Mouse (Mus musculus) midbrain, embryonic 14.5 days (tissue): ENCODE measurements around the gene Gm7879. TPM values are rescaled to one million over a fixed set of nuclear protein-coding genes. Genes with fewer than 3 reads are reported as not detected.

Experiments used
- ATAC-seq: fragments of 200-750 bp; cut with Nextera tagmentation; 2 replicates; pipeline ENCODE4 v1.8.0; 2017; ENCODE audit warnings: moderate number of reproducible peaks, moderate library complexity; ENCODE audit not compliant: low FRiP score, low TSS enrichment
- DNase-seq: peaks from one replicate; pipeline ENCODE4 v3.0.0-alpha.2; 2015
- H3K27ac ChIP-seq: fragments of 300-500 bp; sonication (generic); replicated peaks from 2 replicates; pipeline ENCODE4 v1.5.1; 2014; ENCODE audit warnings: mild to moderate bottlenecking, low read depth, low read length, moderate library complexity
- H3K27me3 ChIP-seq: fragments of 300-500 bp; sonication (generic); 2 replicates; pipeline ENCODE4 v1.6.1; 2014; ENCODE audit warnings: low read length, control low read depth, mixed read lengths; ENCODE audit not compliant: control insufficient read depth, insufficient read depth
- H3K36me3 ChIP-seq: fragments of 300-500 bp; sonication (generic); 2 replicates; pipeline ENCODE4 v1.6.1; 2014; ENCODE audit warnings: low read length, control low read depth; ENCODE audit not compliant: control insufficient read depth, insufficient read depth
- H3K4me1 ChIP-seq: fragments of 300-500 bp; sonication (generic); 2 replicates; pipeline ENCODE4 v1.6.1; 2014; ENCODE audit warnings: mild to moderate bottlenecking, antibody characterized with exemption, low read length, control low read depth; ENCODE audit not compliant: control insufficient read depth, insufficient read depth
- H3K4me2 ChIP-seq: fragments of 300-500 bp; sonication (generic); 2 replicates; pipeline ENCODE4 v1.6.1; 2014; ENCODE audit warnings: mild to moderate bottlenecking, low read length, moderate library complexity
- H3K4me3 ChIP-seq: fragments of 300-500 bp; sonication (generic); replicated peaks from 2 replicates; pipeline ENCODE4 v1.5.1; 2014; ENCODE audit warnings: low read depth, low read length
- H3K9ac ChIP-seq: fragments of 300-500 bp; sonication (generic); replicated peaks from 2 replicates; pipeline ENCODE4 v1.6.1; 2014; ENCODE audit warnings: mild to moderate bottlenecking, low read length, moderate library complexity
- H3K9me3 ChIP-seq: fragments of 300-500 bp; sonication (generic); 2 replicates; pipeline ENCODE4 v1.6.1; 2016; ENCODE audit warnings: low read length, control low read depth, mixed read lengths; ENCODE audit not compliant: control insufficient read depth
- WGBS: fragments of 180-500 bp; shearing (Covaris S2); extraction: QIAGEN DNeasy Blood & Tissue Kit; methylation state at CpG from one replicate; pipeline ENCODE4 v1.1.7; 2014; 5-methylcytosine and 5-hydroxymethylcytosine counted together
- polyA plus RNA-seq: library from polyadenylated mRNA; unstranded; fragments of >200 nt; fragmentation: Nextera tagmentation; extraction: Ambion mirVana; gene quantifications from 2 replicates; pipeline ENCODE4 v1.2.1, GENCODE M21; 2014

Gm7879 gene
- polyA plus RNA-seq, 1 experiment from 2014 or later = not detected

DNA sequence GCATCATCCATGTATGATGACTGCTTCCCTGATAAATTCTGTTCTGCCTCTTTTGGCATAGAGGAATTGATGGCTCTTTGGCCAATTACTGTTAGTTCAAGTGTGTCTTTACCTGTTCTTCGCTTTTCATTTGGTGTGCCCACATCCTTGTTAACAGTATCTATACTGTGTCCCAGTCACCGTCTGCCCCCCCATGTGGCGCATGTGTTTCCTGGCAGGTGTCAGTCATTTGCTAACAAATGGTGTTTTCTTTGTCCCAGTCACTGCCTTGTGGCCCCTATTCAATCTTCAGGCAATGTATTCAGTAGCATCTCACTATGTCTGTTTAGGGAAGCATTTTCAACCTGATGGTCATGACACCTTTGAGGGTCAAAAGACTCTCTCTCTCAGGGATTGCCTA lies 48.1 kb downstream of the Gm7879 start:
- H3K27me3 ChIP-seq = no peaks in the 10 kb centered on the region
- H3K27ac ChIP-seq = no peak overlapping the region
- H3K36me3 ChIP-seq = no peaks in the 10 kb centered on the region
- DNase-seq = no peak
- no peak overlapping the region for H3K4me2 ChIP-seq
- no peaks in the 10 kb centered on the region for H3K4me1 ChIP-seq
- 87% methylated on average over 3 of the region's 3 CpGs for WGBS
- H3K9ac ChIP-seq = no peak overlapping the region
- H3K4me3 ChIP-seq = no peak overlapping the region
- no peaks in the 10 kb centered on the region for H3K9me3 ChIP-seq
- ATAC-seq = no peak

Other genes with a start within 250 kb of the Gm7879 start
- not detected in 2 replicates for gene Bst1, start 94.3 kb upstream of the Gm7879 start, polyA plus RNA-seq
- gene Fbxl5, start 91.5 kb upstream of the Gm7879 start, polyA plus RNA-seq = 76.2 and 102 TPM in 2 replicates
- gene Cd38, start 44.6 kb upstream of the Gm7879 start, polyA plus RNA-seq = 0.93 and 3.3 TPM in 2 replicates
- gene Fgfbp1, start 68.6 kb downstream of the Gm7879 start, polyA plus RNA-seq = 0.31 and 3.3 TPM in 2 replicates
- 28.0 and 41.8 TPM in 2 replicates for gene Prom1, start 188.9 kb downstream of the Gm7879 start, polyA plus RNA-seq